Mouse (Mus musculus) left cerebral cortex, postnatal 10 days (tissue): ENCODE results near the gene Lrrc8e. TPM values are rescaled to one million over a fixed set of nuclear protein-coding genes. Genes with fewer than 3 reads are reported as not detected.

Experiments
- DNase-seq, 2 experiments: peaks; one replicate each; pipeline ENCODE4 v3.0.0; 2021 to 2022; ENCODE audit warnings: low spot score in 2 of 2, mixed read lengths in 1 of 2; ENCODE audit errors: extremely low spot score in 1 of 2
- intact Hi-C: fragments of 180-260 bp; cut with DNase I; formaldehyde crosslinking; loops from one replicate; pipeline ENCODE4 v1.15.1; 2025
- total RNA-seq, 2 experiments: library from RNA; stranded (reverse); gene quantifications; 2 replicates each; pipeline ENCODE4 v1.2.3; 2021

Lrrc8e gene
- total RNA-seq, 2 experiments from 2014 or later, result not detected

DNA sequence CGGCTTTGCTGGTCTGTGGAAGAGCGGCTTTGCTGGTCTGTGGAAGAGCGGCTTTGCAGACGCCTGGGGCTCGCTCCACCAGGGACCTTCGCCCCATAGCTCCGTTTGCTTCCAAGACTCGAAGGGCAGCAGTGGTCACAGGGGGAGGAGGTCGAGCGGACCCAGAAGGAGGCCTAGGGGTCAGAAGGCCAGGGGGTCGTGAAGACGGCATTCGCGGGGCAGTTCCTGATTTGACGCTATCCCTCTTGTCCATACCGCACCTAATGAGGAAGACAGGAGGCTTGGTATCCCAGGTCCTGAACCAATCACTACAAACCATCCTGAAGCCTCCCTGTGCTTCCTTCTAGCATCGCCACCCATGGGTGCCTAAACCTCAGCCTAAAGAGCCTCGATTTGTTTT, 10.3 kb upstream of the Lrrc8e start:
- intact Hi-C loops, result no loop called here
- DNase-seq, result peak in 1 of 2 experiments; percentile 47

DNA sequence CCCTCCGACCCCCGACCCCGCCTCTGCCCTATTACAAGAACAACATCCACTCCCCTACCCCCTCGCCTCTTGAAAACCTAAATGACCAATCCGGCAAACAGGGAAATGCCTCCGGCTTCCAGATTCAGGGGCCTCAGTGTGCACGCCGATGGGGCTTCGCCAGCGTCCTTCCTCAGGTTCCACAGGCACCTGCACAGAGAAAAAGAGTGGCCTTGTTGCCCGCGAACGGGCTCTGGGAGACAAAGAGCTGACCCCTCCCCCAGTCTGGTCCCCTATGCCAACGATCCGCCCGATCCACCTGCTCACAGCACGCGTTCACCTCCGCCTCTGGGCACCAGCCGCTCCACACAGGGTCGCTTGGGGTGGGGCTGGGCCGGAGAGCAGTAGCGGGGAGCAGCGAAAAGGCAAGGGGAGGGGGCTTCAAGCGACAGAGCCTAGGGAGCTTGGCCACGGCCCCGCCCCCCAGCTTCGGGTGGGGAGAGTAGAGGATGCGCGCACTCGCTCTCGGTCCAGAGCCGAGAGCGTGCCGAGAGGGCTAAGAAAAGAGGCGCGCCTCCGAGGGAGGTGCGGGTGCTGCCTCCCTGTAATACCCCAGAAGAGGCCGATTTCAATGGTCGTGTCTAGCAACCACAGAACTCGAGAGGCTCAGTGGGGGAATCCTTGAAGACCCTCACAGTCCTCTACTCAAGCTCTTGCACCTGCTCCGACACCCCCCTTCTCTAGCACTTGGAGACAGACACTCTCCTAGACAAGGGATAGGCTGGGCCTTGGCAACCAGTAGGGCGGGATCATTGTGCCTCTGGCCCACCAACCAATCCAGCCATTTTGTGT, 9.6 kb upstream of the Lrrc8e start, which contains the start of gene Prr36:
Gene Prr36 (minus strand): TSS at position 669 of the 831 bp plus-strand sequence.
- intact Hi-C loops, result no loop called here
- DNase-seq, result peak; percentile 67 to 83

DNA sequence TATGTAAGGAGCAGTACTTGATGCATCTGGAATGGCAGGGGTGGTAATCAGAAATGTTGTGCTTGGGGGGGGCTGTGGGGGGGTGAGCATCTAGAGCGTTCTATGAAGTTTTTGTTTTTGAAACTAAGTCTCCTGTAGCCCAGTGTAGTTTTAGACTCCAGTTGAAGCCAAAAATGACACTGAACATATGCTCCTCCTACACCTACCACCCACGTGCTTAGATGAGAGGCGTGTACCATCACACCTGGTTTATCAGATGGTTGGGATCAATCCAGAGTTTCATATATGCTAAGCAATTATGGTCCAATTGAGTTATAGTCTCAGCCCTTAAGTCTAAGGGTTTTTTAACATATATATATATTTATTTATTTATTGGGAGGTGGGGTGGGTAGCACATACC, 7.0 kb upstream of the Lrrc8e start:
- no peak for DNase-seq
- intact Hi-C loops, result loop anchor here (2.0 kb wide), 1 partner anchor 15 kb away; no protein-coding TSS in a partner anchor

DNA sequence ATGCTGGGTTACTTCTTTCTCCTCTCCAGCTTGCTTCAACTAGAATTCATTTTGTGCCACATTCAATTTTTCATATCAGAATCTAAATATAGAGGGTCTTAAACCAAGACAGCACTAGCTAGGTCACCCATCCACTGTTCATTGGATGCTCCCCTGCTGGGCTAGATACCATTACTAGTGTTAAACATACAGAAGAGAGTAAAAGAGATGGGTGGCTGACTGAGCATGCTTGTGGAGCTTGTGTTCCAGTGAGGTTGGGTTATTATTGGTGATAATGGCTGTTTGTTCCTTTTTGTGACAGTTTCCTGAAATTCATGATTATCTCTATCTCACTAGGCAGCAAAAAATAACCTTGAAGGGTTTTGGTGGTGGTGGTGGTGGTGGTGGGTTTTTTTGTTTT, 4.6 kb upstream of the Lrrc8e start:
- DNase-seq, result no peak
- intact Hi-C loops, result no loop called here

DNA sequence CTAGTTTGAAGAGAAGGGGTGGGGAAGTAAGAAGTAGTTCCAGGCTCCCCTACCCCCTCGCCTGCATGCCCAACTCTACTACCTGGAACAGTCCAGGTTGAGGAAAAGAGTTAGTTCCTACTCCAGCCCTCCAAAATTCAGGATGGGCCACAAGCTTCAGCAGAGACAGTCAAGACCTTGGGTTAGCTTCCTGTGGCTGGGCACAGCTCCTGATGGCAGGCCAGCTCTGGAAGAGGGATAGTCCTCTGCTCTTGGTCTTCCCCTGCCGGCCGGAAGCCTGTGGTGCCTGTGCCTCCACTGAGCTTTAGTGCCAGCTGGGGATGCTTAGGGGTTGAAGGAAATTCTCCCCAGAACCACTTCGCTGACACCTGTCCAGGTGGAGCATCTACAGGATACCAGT, 304 bp upstream of the Lrrc8e start:
- intact Hi-C loops, result no loop called here

DNA sequence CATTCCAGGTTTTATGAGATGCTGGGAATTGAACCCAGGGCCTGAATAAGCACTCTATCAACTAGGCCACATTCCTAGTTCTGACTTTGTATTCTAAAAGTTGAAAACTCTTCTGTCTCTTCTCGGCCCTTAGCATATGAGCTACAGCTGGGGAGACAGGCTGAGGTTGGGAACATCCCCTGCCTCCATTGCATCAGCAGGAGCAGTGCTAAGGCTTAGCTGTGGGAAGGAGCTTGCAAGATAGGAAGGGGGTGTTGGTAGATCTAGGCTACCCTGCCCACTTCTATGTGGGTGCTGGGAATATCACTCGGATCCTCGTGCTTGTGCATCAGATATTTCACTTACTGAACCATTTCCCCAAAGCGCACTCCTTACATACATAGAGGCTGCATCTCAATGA, 1.3 kb downstream of the Lrrc8e start:
- DNase-seq, result no peak
- intact Hi-C loops, result no loop called here

More for the DNA sequence above, 304 bp upstream of the Lrrc8e start:
- DNase-seq, result no peak

DNA sequence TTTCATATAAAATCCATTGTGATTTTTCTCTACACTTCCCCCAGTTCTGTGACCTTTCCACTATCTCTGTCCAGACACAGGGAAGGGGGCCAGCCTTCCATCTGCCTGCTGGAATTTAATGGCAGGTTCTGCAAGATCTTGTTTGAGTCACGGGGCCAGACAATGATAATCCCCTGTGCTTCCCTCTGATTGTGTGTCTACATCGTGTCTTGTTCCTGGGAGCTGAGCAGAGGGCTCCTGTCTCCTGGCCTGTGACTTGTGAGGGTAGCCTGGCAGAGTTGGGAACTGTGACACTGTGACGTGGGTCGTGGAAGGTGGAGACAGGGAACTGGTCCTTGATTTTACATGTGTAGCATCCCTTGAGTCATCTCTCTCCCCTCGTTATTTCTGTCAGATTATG, 3.2 kb downstream of the Lrrc8e start:
- no peak for DNase-seq
- intact Hi-C loops, result no loop called here

GRCm38 (mm10) chr8:4230612-4231351, 4.2 kb downstream of the Lrrc8e start:
- intact Hi-C loops, result no loop called here
- no peak for DNase-seq

GRCm38 (mm10) chr8:4237814-4238433, 11.3 kb downstream of the Lrrc8e start:
- intact Hi-C loops, result no loop called here
- DNase-seq, result no peak

- intact Hi-C loops, result no loop called here
- DNase-seq, result peak; percentile 100
Observed at GRCm38 (mm10) chr8:4238434-4239192, 12.0 kb downstream of the Lrrc8e start, which contains the start of the genes Map2k7 and Gm49320. TSS of gene Map2k7 (plus strand) at chr8:4238740. TSS of gene Gm49320 (plus strand) at chr8:4238865.

DNA sequence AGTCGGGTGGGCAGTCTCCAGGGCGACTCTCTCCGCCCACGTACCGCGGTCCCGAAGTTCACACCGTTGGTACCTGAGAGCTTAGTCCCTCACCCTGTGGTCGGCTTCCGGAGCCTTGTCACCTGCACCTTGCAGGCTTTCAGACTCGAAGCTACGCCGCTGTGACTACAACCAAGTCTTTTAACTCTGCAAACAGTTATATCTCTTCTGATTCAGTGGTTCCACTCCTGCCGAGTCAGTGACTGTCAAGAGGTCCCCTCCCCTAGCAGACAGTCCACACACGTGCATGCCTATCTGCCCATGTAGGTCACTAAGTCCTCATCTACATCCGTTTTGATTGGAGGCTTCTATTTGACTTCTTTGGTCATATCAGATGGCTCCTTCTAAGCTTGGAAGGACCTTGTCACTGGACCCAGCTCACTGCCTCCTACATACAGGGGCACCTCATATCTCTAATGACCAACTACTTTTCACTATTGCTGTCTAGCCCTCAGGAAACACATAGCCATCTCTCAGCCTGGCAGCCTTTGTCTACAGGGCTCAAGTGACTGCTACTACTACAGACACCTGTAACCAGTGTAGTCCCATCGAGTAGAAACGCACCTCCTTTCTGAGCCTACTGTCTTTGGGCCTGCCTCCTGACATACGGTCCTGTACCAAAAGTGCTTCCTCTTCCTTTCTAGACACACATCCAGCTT, 12.7 kb downstream of the Lrrc8e start:
- DNase-seq, result no peak
- intact Hi-C loops, result no loop called here

DNA sequence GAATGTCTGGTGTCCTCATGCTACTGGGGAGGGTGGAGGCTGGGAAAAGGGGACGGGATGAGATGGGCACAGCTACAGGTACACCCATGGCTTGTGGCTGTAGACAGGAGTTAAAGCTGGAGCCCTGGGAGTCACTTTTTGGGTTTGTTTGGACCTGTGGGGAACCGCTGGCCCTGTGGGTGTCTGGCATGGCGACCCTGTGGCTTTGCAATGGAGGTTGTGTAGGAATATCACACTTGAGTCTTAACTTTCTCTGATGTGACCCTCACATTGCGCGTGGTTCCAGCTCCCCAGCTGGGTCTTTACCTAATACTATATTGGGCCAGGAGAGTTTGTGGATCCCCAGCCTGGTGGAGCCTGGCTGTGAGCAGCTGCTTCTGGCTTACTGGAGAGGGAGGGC, 18.4 kb downstream of the Lrrc8e start:
- intact Hi-C loops, result no loop called here
- DNase-seq, result no peak

GRCm38 (mm10) chr8:4245737-4246136, 19.1 kb downstream of the Lrrc8e start:
- intact Hi-C loops, result no loop called here
- DNase-seq, result no peak

DNA sequence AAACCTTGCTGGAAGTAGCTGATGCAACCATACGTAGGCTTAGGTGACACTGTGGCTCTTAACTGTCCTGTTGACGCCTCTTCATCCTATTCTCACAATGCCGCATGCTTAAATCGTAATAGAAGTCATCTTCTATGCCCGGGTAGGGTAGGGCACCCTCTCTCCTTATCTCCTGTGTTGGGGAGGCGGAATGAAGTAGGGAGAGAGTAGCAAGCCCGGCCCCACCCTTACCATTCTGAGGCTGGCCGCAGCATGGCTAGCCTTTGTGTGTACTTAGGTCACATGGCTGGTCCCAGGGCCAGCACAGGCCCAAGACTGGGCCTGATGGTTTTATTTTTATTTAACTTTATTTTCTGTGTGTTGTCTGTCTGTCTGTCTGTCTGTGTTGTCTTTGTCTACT, 20.6 kb downstream of the Lrrc8e start:
- DNase-seq, result no peak
- intact Hi-C loops, result no loop called here

DNA sequence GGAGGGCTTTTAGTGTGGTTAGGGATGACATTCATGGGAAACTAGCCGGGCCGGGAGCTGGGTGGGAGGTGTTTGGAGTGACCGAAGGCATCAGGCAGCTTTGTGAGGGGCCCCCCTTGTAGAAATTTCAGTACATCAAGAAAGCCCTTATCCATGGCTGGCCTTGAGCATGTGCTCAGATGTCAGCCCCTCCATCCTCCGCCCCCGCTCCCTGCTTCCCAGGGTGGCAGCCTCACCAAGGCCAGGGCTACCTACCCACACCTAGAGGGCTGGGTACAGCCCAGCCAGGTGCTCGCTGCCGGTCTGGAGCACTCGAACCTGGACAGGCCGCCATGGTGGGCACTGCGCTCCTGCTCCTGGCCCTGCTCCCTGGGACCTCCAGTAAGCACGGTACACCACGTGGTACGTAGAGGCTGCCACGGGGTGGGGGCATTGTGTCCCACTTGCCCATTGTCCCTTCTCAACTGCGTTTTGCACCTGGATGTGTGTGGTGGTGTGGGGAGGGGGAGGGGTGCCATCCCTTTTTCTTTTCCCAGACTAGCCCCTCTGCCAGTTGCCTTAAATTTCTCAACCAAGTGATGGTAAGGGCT, 21.4 kb downstream of the Lrrc8e start, which contains the start of gene Tgfbr3l:
Gene Tgfbr3l (plus strand): TSS at position 264 of the 590 bp plus-strand sequence.
- intact Hi-C loops, result no loop called here
- DNase-seq, result no peak

GRCm38 (mm10) chr8:4249213-4249612, 22.6 kb downstream of the Lrrc8e start:
- intact Hi-C loops, result no loop called here
- no peak for DNase-seq

DNA sequence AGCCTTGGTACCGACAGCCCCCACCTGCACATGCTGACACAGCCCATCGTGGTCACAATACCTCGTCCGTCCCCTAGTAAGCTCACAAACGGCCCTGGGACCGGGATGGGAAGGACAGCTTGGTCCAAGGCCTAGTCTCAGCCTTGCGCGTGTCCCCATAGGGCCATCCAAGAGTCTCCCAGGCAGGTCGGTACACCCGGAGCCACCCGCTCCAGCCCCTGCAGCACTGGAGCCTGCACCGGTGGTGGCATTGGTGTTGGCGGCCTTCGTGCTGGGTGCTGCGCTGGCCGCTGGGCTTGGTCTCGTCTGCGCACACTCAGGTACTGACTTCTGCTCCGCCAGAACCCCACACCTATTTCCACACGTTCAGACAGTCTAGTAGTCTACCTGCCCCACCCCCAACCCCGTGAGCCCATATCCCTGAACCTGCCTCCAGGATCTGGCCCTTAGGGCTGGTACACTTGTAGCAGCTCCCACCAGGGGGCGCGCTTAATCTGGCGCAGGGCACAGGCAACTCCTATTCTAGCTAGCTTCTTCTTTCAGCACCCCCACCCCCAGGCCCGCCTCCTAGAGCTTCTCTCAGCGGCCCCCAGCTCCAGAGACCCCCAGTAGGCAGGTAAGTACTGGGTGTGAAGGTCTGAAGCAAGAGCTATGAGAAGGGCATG, 23.8 kb downstream of the Lrrc8e start:
- intact Hi-C loops, result loop anchor here (5.0 to 10.0 kb wide), 2 partner anchors 72 to 334 kb away; no protein-coding TSS in a partner anchor
- peak; percentile 81 to 92 for DNase-seq
